Mouse (Mus musculus): ENCODE data around the gene Hist1h1c. TPM values are rescaled to one million over a fixed set of nuclear protein-coding genes. Genes with fewer than 3 reads are reported as not detected.
"Not testable (repeated sequence)": the region's sequence is repeated elsewhere in the genome, so short reads cannot be mapped to it uniquely, and the experiment has no call there.

Hist1h1c gene
- polyA plus RNA-seq, 1 experiment from 2014 or later, result 28.0 TPM

- Histone ChIP-seq H3K27ac (no peak overlapping the region), H3K9ac (no peak overlapping the region), H3K4me3 (no peak overlapping the region), H3K36me3 (no peaks in the 10 kb centered on the region), H3K9me3 (no peaks in the 10 kb centered on the region), H3K27me3 (no peaks in the 10 kb centered on the region), H3K4me2 (no peak overlapping the region), H3K4me1 (peaks cover 28% of the 10 kb centered on the region)
- 66% methylated on average over 3 of the region's 3 CpGs for WGBS
- no peak for ATAC-seq (ENCODE audit: insufficient number of reproducible peaks, low FRiP score, low TSS enrichment, low read depth)
Observed at GRCm38 (mm10) chr13:23759251-23759771, 20.7 kb downstream of the Hist1h1c start.

- Histone ChIP-seq H3K4me3 (peak overlapping the region; percentile 58), H3K9me3 (no peaks in the 10 kb centered on the region), H3K4me1 (peaks cover 30% of the 10 kb centered on the region), H3K27ac (peak overlapping the region; percentile 96), H3K4me2 (peak overlapping the region; percentile 84), H3K36me3 (no peaks in the 10 kb centered on the region), H3K27me3 (no peaks in the 10 kb centered on the region), H3K9ac (0 out of 2 replicates have a peak overlapping the region, but pooled peaks have one; percentile 33)
- ATAC-seq (ENCODE audit: insufficient number of reproducible peaks, low FRiP score, low TSS enrichment, low read depth), result no peak
- WGBS, result 52% methylated on average over 1 of the region's 1 CpGs
Observed at GRCm38 (mm10) chr13:23759916-23760239, 21.3 kb downstream of the Hist1h1c start.

GRCm38 (mm10) chr13:23760240-23760971 is 21.8 kb downstream of the Hist1h1c start:
- 1% methylated on average over 23 of the region's 27 CpGs for WGBS
- no peaks in the 10 kb centered on the region for H3K36me3 ChIP-seq
- H3K9ac ChIP-seq, result 0 out of 2 replicates have a peak overlapping the region, but pooled peaks have one; percentile 33
- no peaks in the 10 kb centered on the region for H3K9me3 ChIP-seq
- peak overlapping the region; percentile 96 for H3K27ac ChIP-seq
- ATAC-seq (ENCODE audit: insufficient number of reproducible peaks, low FRiP score, low TSS enrichment, low read depth), result no peak
- peak overlapping the region; percentile 84 for H3K4me2 ChIP-seq
- H3K27me3 ChIP-seq, result no peaks in the 10 kb centered on the region
- peaks cover 30% of the 10 kb centered on the region for H3K4me1 ChIP-seq
- peak overlapping the region; percentile 58 for H3K4me3 ChIP-seq

- H3K36me3 ChIP-seq, result no peaks in the 10 kb centered on the region
- H3K9me3 ChIP-seq, result no peaks in the 10 kb centered on the region
- under 1% methylated on average over 69 of the region's 72 CpGs for WGBS
- H3K27ac ChIP-seq, result peak within 1 kb of the TSS; percentile 96
- peak within 1 kb of the TSS; percentile 84 for H3K4me2 ChIP-seq
- peak within 1 kb of the TSS; percentile 33; the same call in 1 of the 2 replicates for H3K9ac ChIP-seq
- peak; percentile 82 for ATAC-seq (ENCODE audit: insufficient number of reproducible peaks, low FRiP score, low TSS enrichment, low read depth)
- H3K4me1 ChIP-seq, result peaks cover 30% of the 10 kb centered on the region
- H3K27me3 ChIP-seq, result no peaks in the 10 kb centered on the region
- H3K4me3 ChIP-seq, result peak within 1 kb of the TSS; percentile 58
Observed at GRCm38 (mm10) chr13:23760972-23761864, 22.6 kb downstream of the Hist1h1c start, which contains the start of gene Hist1h4a. Gene Hist1h4a (minus strand): TSS chr13:23761230.

GRCm38 (mm10) chr13:23761871-23762821 is 23.5 kb downstream of the Hist1h1c start, which contains the start of gene Hist1h3a:
Gene Hist1h3a (minus strand): TSS chr13:23762386.
- not testable (repeated sequence) for H3K27me3 ChIP-seq, H3K9me3 ChIP-seq, H3K36me3 ChIP-seq
- WGBS, result under 1% methylated on average over 29 of the region's 52 CpGs
- Histone ChIP-seq H3K4me3 (peak within 1 kb of the TSS; percentile 58), H3K4me2 (peak within 1 kb of the TSS; percentile 84), H3K4me1 (peaks cover 30% of the 10 kb centered on the region), H3K27ac (peak within 1 kb of the TSS; percentile 96), H3K9ac (peak within 1 kb of the TSS; percentile 68; the same call in 1 of the 2 replicates)
- peak; percentile 75 for ATAC-seq (ENCODE audit: insufficient number of reproducible peaks, low FRiP score, low TSS enrichment, low read depth)

- WGBS, result under 1% methylated on average over 10 of the region's 10 CpGs
- peak overlapping the region; percentile 58 for H3K4me3 ChIP-seq
- H3K9me3 ChIP-seq, result no peaks in the 10 kb centered on the region
- H3K27me3 ChIP-seq, result no peaks in the 10 kb centered on the region
- H3K27ac ChIP-seq, result peak overlapping the region; percentile 96
- peak overlapping the region; percentile 84 for H3K4me2 ChIP-seq
- peak overlapping the region; percentile 68; the same call in 1 of the 2 replicates for H3K9ac ChIP-seq
- no peaks in the 10 kb centered on the region for H3K36me3 ChIP-seq
- peaks cover 26% of the 10 kb centered on the region for H3K4me1 ChIP-seq
- no peak for ATAC-seq (ENCODE audit: insufficient number of reproducible peaks, low FRiP score, low TSS enrichment, low read depth)
Observed at GRCm38 (mm10) chr13:23763242-23763585, 24.6 kb downstream of the Hist1h1c start.

GRCm38 (mm10) chr13:23763586-23764323 is 25.1 kb downstream of the Hist1h1c start, which contains the start of gene Hist1h1a:
Gene Hist1h1a (plus strand): TSS chr13:23763666.
- no peaks in the 10 kb centered on the region for H3K36me3 ChIP-seq
- ATAC-seq (ENCODE audit: insufficient number of reproducible peaks, low FRiP score, low TSS enrichment, low read depth), result peak; percentile 75
- H3K27ac ChIP-seq, result peak within 1 kb of the TSS; percentile 96
- H3K9ac ChIP-seq, result peak within 1 kb of the TSS; percentile 68
- peak within 1 kb of the TSS; percentile 84 for H3K4me2 ChIP-seq
- WGBS, result 3% methylated on average over 34 of the region's 34 CpGs
- no peaks in the 10 kb centered on the region for H3K9me3 ChIP-seq
- H3K4me3 ChIP-seq, result peak within 1 kb of the TSS; percentile 58
- no peaks in the 10 kb centered on the region for H3K27me3 ChIP-seq
- peaks cover 26% of the 10 kb centered on the region for H3K4me1 ChIP-seq

GRCm38 (mm10) chr13:23764324-23765171 is 25.9 kb downstream of the Hist1h1c start:
- H3K9me3 ChIP-seq, result no peaks in the 10 kb centered on the region
- no peak for ATAC-seq (ENCODE audit: insufficient number of reproducible peaks, low FRiP score, low TSS enrichment, low read depth)
- 34% methylated on average over 12 of the region's 12 CpGs for WGBS

GRCm38 (mm10) chr13:23765172-23765513 is 26.5 kb downstream of the Hist1h1c start:
- Histone ChIP-seq H3K4me3 (no peak overlapping the region), H3K27ac (no peak overlapping the region), H3K27me3 (no peaks in the 10 kb centered on the region), H3K9ac (no peak overlapping the region), H3K4me1 (peaks cover 22% of the 10 kb centered on the region), H3K4me2 (no peak overlapping the region), H3K9me3 (no peaks in the 10 kb centered on the region), H3K36me3 (no peaks in the 10 kb centered on the region)
- no peak for ATAC-seq (ENCODE audit: insufficient number of reproducible peaks, low FRiP score, low TSS enrichment, low read depth)
- 75% methylated on average over 1 of the region's 1 CpGs for WGBS

More at GRCm38 (mm10) chr13:23764324-23765171, 25.9 kb downstream of the Hist1h1c start:
- H3K9ac ChIP-seq, result no peak overlapping the region
- no peaks in the 10 kb centered on the region for H3K36me3 ChIP-seq
- H3K27me3 ChIP-seq, result no peaks in the 10 kb centered on the region
- H3K4me3 ChIP-seq, result peak overlapping the region; percentile 58
- peak overlapping the region; percentile 96 for H3K27ac ChIP-seq
- H3K4me2 ChIP-seq, result peak overlapping the region; percentile 84
- peaks cover 26% of the 10 kb centered on the region for H3K4me1 ChIP-seq

- H3K9ac ChIP-seq, result no peak overlapping the region
- no peaks in the 10 kb centered on the region for H3K36me3 ChIP-seq
- ATAC-seq (ENCODE audit: insufficient number of reproducible peaks, low FRiP score, low TSS enrichment, low read depth), result no peak
- H3K4me3 ChIP-seq, result no peak overlapping the region
- H3K27me3 ChIP-seq, result no peaks in the 10 kb centered on the region
- no peak overlapping the region for H3K4me2 ChIP-seq
- H3K9me3 ChIP-seq, result no peaks in the 10 kb centered on the region
- peaks cover 14% of the 10 kb centered on the region for H3K4me1 ChIP-seq
- no peak overlapping the region for H3K27ac ChIP-seq
Observed at GRCm38 (mm10) chr13:23766772-23767171, 28.2 kb downstream of the Hist1h1c start.
